Mouse (Mus musculus) hindbrain, embryonic 11.5 days (tissue): ENCODE measurements at regions not wholly inside any gene's neighbourhood (a gene's known extent, or its start where the extent isn't known, plus 50 kb on each side); places are given as distances from the start of the nearest gene placed in this dataset.

Experiments
- ATAC-seq: fragments of 200-750 bp; cut with Nextera tagmentation; 2 replicates; pipeline ENCODE4 v1.8.0; 2017; ENCODE audit warnings: mild to moderate bottlenecking, moderate TSS enrichment, moderate library complexity; ENCODE audit not compliant: low FRiP score
- DNase-seq: peaks from one replicate; pipeline ENCODE4 v3.0.0-alpha.2; 2015; ENCODE audit warnings: low spot score
- H3K27ac ChIP-seq: fragments of 300-500 bp; sonication (generic); 2 replicates; pipeline ENCODE4 v1.5.1; 2014; ENCODE audit warnings: mild to moderate bottlenecking, low read depth, low read length
- H3K27me3 ChIP-seq: fragments of 300-500 bp; sonication (generic); 2 replicates; pipeline ENCODE4 v1.6.1; 2014; ENCODE audit warnings: mild to moderate bottlenecking, low read length, moderate library complexity, mixed read lengths; ENCODE audit not compliant: control insufficient read depth, insufficient read depth
- H3K36me3 ChIP-seq: fragments of 300-500 bp; sonication (generic); 2 replicates; pipeline ENCODE4 v1.6.1; 2014; ENCODE audit warnings: mild to moderate bottlenecking, low read length, moderate library complexity, mixed read lengths; ENCODE audit not compliant: control insufficient read depth, insufficient read depth
- H3K4me1 ChIP-seq: fragments of 300-500 bp; sonication (generic); replicated peaks from 2 replicates; pipeline ENCODE4 v1.6.1; 2014; ENCODE audit warnings: low read length, mixed read lengths; ENCODE audit not compliant: control insufficient read depth, insufficient read depth
- H3K4me2 ChIP-seq: fragments of 300-500 bp; sonication (generic); replicated peaks from 2 replicates; pipeline ENCODE4 v1.6.1; 2014; ENCODE audit warnings: mild to moderate bottlenecking, low read depth, low read length
- H3K4me3 ChIP-seq: fragments of 300-500 bp; sonication (generic); 2 replicates; pipeline ENCODE4 v1.5.1; 2014; ENCODE audit warnings: low read depth, low read length
- H3K9ac ChIP-seq: fragments of 300-500 bp; sonication (generic); 2 replicates; pipeline ENCODE4 v1.6.1; 2014; ENCODE audit warnings: low read depth, low read length
- H3K9me3 ChIP-seq: fragments of 300-500 bp; sonication (generic); 2 replicates; pipeline ENCODE4 v1.6.1; 2016; ENCODE audit warnings: low read length; ENCODE audit not compliant: control insufficient read depth
- WGBS: fragments of 180-500 bp; shearing (Covaris S2); extraction: QIAGEN DNeasy Blood & Tissue Kit; methylation state at CpG from one replicate; pipeline ENCODE4 v1.1.7; 2014; 5-methylcytosine and 5-hydroxymethylcytosine counted together

- WGBS: 79% methylated on average over 2 of the region's 2 CpGs
- no peaks in the 10 kb centered on the region for H3K27me3 ChIP-seq
- H3K4me1 ChIP-seq: no peaks in the 10 kb centered on the region
- DNase-seq (no peak), ATAC-seq (no peak)
- no peak overlapping the region for H3K9ac ChIP-seq
- no peak overlapping the region for H3K4me3 ChIP-seq
- no peaks in the 10 kb centered on the region for H3K9me3 ChIP-seq
- H3K4me2 ChIP-seq: no peak overlapping the region
- H3K27ac ChIP-seq: no peak overlapping the region
- no peaks in the 10 kb centered on the region for H3K36me3 ChIP-seq
These were observed 90.0 kb upstream of the Ercc6l2 start for GRCm38 (mm10) chr13:63724843-63725582.

GRCm38 (mm10) chr13:63726035-63726434 lies 89.0 kb upstream of the Ercc6l2 start:
- Histone ChIP-seq H3K4me1 (no peaks in the 10 kb centered on the region), H3K9me3 (no peaks in the 10 kb centered on the region), H3K27me3 (no peaks in the 10 kb centered on the region), H3K9ac (no peak overlapping the region), H3K4me3 (no peak overlapping the region), H3K27ac (no peak overlapping the region), H3K36me3 (no peaks in the 10 kb centered on the region), H3K4me2 (no peak overlapping the region)
- peak; percentile 45 for DNase-seq
- ATAC-seq: no peak
- WGBS: 0% methylated on average over 2 of the region's 2 CpGs

- no peaks in the 10 kb centered on the region for H3K27me3 ChIP-seq
- no peaks in the 10 kb centered on the region for H3K9me3 ChIP-seq
- H3K36me3 ChIP-seq: no peaks in the 10 kb centered on the region
- ATAC-seq (no peak), DNase-seq (no peak)
- H3K27ac ChIP-seq: no peak overlapping the region
- no peaks in the 10 kb centered on the region for H3K4me1 ChIP-seq
- H3K4me3 ChIP-seq: no peak overlapping the region
- WGBS: 80% methylated on average over 6 of the region's 6 CpGs
- no peak overlapping the region for H3K4me2 ChIP-seq
- H3K9ac ChIP-seq: no peak overlapping the region
These were observed 88.5 kb upstream of the Ercc6l2 start for GRCm38 (mm10) chr13:63726509-63726908.

- H3K9me3 ChIP-seq: no peaks in the 10 kb centered on the region
- DNase-seq (no peak), ATAC-seq (no peak)
- no peaks in the 10 kb centered on the region for H3K36me3 ChIP-seq
- H3K27me3 ChIP-seq: no peaks in the 10 kb centered on the region
- no peak overlapping the region for H3K27ac ChIP-seq
- 81% methylated on average over 5 of the region's 5 CpGs for WGBS
- no peak overlapping the region for H3K9ac ChIP-seq
- H3K4me3 ChIP-seq: no peak overlapping the region
- no peak overlapping the region for H3K4me2 ChIP-seq
- no peaks in the 10 kb centered on the region for H3K4me1 ChIP-seq
These were observed 79.3 kb upstream of the Ercc6l2 start for GRCm38 (mm10) chr13:63735739-63736138.

GRCm38 (mm10) chr13:63741879-63742278 lies 73.2 kb upstream of the Ercc6l2 start:
- Histone ChIP-seq H3K36me3 (no peaks in the 10 kb centered on the region), H3K4me1 (no peaks in the 10 kb centered on the region), H3K9me3 (no peaks in the 10 kb centered on the region), H3K9ac (no peak overlapping the region), H3K27ac (no peak overlapping the region), H3K4me2 (no peak overlapping the region), H3K27me3 (no peaks in the 10 kb centered on the region), H3K4me3 (no peak overlapping the region)
- WGBS: 55% methylated on average over 2 of the region's 2 CpGs
- DNase-seq (no peak), ATAC-seq (no peak)

- Histone ChIP-seq H3K27me3 (no peaks in the 10 kb centered on the region), H3K4me2 (no peak overlapping the region), H3K4me1 (no peaks in the 10 kb centered on the region), H3K9me3 (no peaks in the 10 kb centered on the region), H3K36me3 (no peaks in the 10 kb centered on the region), H3K4me3 (no peak overlapping the region), H3K27ac (no peak overlapping the region), H3K9ac (no peak overlapping the region)
- no peak for ATAC-seq
- WGBS: 88% methylated on average over 2 of the region's 2 CpGs
- no peak for DNase-seq
These were observed 66.3 kb upstream of the Ercc6l2 start for GRCm38 (mm10) chr13:63748788-63749187.

GRCm38 (mm10) chr13:63749997-63750396 lies 65.0 kb upstream of the Ercc6l2 start:
- 74% methylated on average over 4 of the region's 4 CpGs for WGBS
- Histone ChIP-seq H3K9me3 (no peaks in the 10 kb centered on the region), H3K27me3 (no peaks in the 10 kb centered on the region), H3K27ac (no peak overlapping the region), H3K36me3 (no peaks in the 10 kb centered on the region), H3K4me1 (no peaks in the 10 kb centered on the region), H3K9ac (no peak overlapping the region), H3K4me2 (no peak overlapping the region), H3K4me3 (no peak overlapping the region)
- DNase-seq (no peak), ATAC-seq (no peak)

GRCm38 (mm10) chr13:63751196-63751595 lies 63.8 kb upstream of the Ercc6l2 start:
- no peak for ATAC-seq
- Histone ChIP-seq H3K27me3 (no peaks in the 10 kb centered on the region), H3K36me3 (no peaks in the 10 kb centered on the region), H3K9me3 (no peaks in the 10 kb centered on the region), H3K4me2 (no peak overlapping the region), H3K4me1 (no peaks in the 10 kb centered on the region), H3K4me3 (no peak overlapping the region), H3K27ac (no peak overlapping the region), H3K9ac (no peak overlapping the region)
- 60% methylated on average over 2 of the region's 2 CpGs for WGBS
- DNase-seq: no peak

- no peak overlapping the region for H3K4me2 ChIP-seq
- H3K4me3 ChIP-seq: no peak overlapping the region
- 83% methylated on average over 5 of the region's 5 CpGs for WGBS
- no peaks in the 10 kb centered on the region for H3K27me3 ChIP-seq
- ATAC-seq: no peak
- no peak overlapping the region for H3K27ac ChIP-seq
- no peaks in the 10 kb centered on the region for H3K4me1 ChIP-seq
- no peak overlapping the region for H3K9ac ChIP-seq
- no peak for DNase-seq
- no peaks in the 10 kb centered on the region for H3K36me3 ChIP-seq
- H3K9me3 ChIP-seq: no peaks in the 10 kb centered on the region
These were observed 58.0 kb upstream of the Ercc6l2 start for GRCm38 (mm10) chr13:63757061-63757460.
